ENCODE assay signal across 14 mouse cellular contexts in the genomic region with DNA sequence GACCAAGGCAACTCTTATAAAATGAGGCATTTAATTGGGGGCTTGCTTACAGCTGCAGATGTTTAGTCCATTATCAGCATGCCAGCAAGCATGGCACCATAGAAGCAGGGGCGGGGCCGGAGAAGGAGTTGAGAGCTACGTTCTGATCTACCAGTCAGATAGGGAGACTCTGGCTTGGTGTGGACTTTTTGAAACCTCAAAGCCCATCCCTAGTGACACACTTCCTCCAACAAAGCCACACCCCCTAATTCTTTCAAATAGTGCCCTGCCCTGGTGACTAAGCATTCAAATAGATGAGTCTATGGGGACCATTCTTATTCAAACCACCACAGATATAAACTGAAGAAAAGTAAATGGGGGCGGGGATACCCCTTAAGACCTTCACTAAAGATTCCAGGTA.
DNase-seq lines count a peak whose midpoint lies in the region; ATAC-seq lines count a peak whose summit lies in the region.
"Had no signal": no experiment of that assay in that cellular context is flagged by ENCODE, and none has a peak within 500 bp of the region (broad histone marks: within the 10 kb centered on the region; RNA-seq: fewer than 3 reads in every experiment).

No protein-coding gene starts in this region.

- peak; percentile 32 for DNase-seq in lung, postnatal 10 days
- no peak for DNase-seq in lung, postnatal 14 days
- peak; percentile 41 for DNase-seq in c-Kit-positive CD71-positive TER-119-negative erythroid progenitor cells, embryonic 14.5 days (ENCODE audit: low read depth)
- DNase-seq in thymus, postnatal 25 days: no peak
- DNase-seq in left cerebral cortex, postnatal 10 days (ENCODE audit: extremely low spot score in 1 of 2, low spot score in 2 of 2): no peak
- DNase-seq: adrenal gland, postnatal 25 days; right cerebral cortex, postnatal 4 days had no signal

- H3K9ac ChIP-seq in liver, embryonic 15.5 days: no peak overlapping the region
- no peak overlapping the region for H3K9ac ChIP-seq in stomach, embryonic 16.5 days (ENCODE audit: low read length)
- H3K9ac ChIP-seq in forebrain, embryonic 16.5 days (replicated peaks; ENCODE audit: low read depth, low read length): no peak overlapping the region
- H3K9ac ChIP-seq: neural tube, embryonic 13.5 days had no signal

- H3K9me3 ChIP-seq in liver, embryonic 15.5 days (replicated peaks): no peaks in the 10 kb centered on the region
- no peaks in the 10 kb centered on the region for H3K9me3 ChIP-seq in stomach, embryonic 16.5 days (replicated peaks; ENCODE audit: control insufficient read depth, low read length)
- H3K9me3 ChIP-seq in forebrain, embryonic 16.5 days (ENCODE audit: control insufficient read depth, low read length): no peaks in the 10 kb centered on the region
- H3K9me3 ChIP-seq: neural tube, embryonic 13.5 days had no signal

- H3K36me3 ChIP-seq in liver, embryonic 15.5 days (replicated peaks): no peaks in the 10 kb centered on the region
- H3K36me3 ChIP-seq in stomach, embryonic 16.5 days (ENCODE audit: control insufficient read depth, insufficient read depth, low read length): no peaks in the 10 kb centered on the region
- no peaks in the 10 kb centered on the region for H3K36me3 ChIP-seq in forebrain, embryonic 16.5 days (ENCODE audit: control insufficient read depth, insufficient read depth)
- H3K36me3 ChIP-seq: neural tube, embryonic 13.5 days had no signal

- H3K4me3 ChIP-seq in liver, embryonic 15.5 days (replicated peaks): no peak overlapping the region
- no peak overlapping the region for H3K4me3 ChIP-seq in stomach, embryonic 16.5 days (replicated peaks; ENCODE audit: low read length)
- H3K4me3 ChIP-seq in forebrain, embryonic 16.5 days (replicated peaks; ENCODE audit: low read length): no peak overlapping the region
- H3K4me3 ChIP-seq: neural tube, embryonic 13.5 days had no signal

- 26% methylated on average over 4 of the region's 4 CpGs for WGBS in liver, embryonic 15.5 days (ENCODE audit: insufficient replicate concordance)
- WGBS in stomach, embryonic 16.5 days: 71% methylated on average over 4 of the region's 4 CpGs
- WGBS in forebrain, embryonic 16.5 days: 82% methylated on average over 4 of the region's 4 CpGs

- H3K4me2 ChIP-seq in liver, embryonic 15.5 days: no peak overlapping the region
- no peak overlapping the region for H3K4me2 ChIP-seq in stomach, embryonic 16.5 days (ENCODE audit: low read depth, low read length)
- H3K4me2 ChIP-seq in forebrain, embryonic 16.5 days (ENCODE audit: low read length): no peak overlapping the region
- H3K4me2 ChIP-seq: heart, embryonic 11.5 days; neural tube, embryonic 13.5 days had no signal

- peaks cover 24% of the 10 kb centered on the region for H3K4me1 ChIP-seq in liver, embryonic 15.5 days (replicated peaks)
- H3K4me1 ChIP-seq in stomach, embryonic 16.5 days (ENCODE audit: control insufficient read depth, insufficient read depth, low read length): peaks cover under 1% of the 10 kb centered on the region
- peaks cover 3% of the 10 kb centered on the region; the same call in 1 of the 2 replicates for H3K4me1 ChIP-seq in forebrain, embryonic 16.5 days (replicated peaks; ENCODE audit: control insufficient read depth, insufficient read depth, low read length)

- intact Hi-C loops in left cerebral cortex, postnatal 10 days (cut with DNase I): no loop called here

- ATAC-seq in liver, embryonic 15.5 days (ENCODE audit: insufficient read depth): peak; percentile 35; the same call in 1 of the 2 replicates
- peak; percentile 71 for ATAC-seq in stomach, embryonic 16.5 days (ENCODE audit: insufficient read depth, low FRiP score)
- no peak for ATAC-seq in forebrain, embryonic 16.5 days
- ATAC-seq: forebrain, embryonic 14.5 days; hindbrain, embryonic 16.5 days had no signal

- H3K27me3 ChIP-seq in liver, embryonic 15.5 days: no peaks in the 10 kb centered on the region
- H3K27me3 ChIP-seq in stomach, embryonic 16.5 days (ENCODE audit: control insufficient read depth, insufficient read depth, low read length): no peaks in the 10 kb centered on the region
- no peaks in the 10 kb centered on the region for H3K27me3 ChIP-seq in forebrain, embryonic 16.5 days (replicated peaks; ENCODE audit: control insufficient read depth, insufficient read depth, low read length)
- H3K27me3 ChIP-seq: neural tube, embryonic 13.5 days had no signal

- no peak overlapping the region for H3K27ac ChIP-seq in liver, embryonic 15.5 days (replicated peaks)
- H3K27ac ChIP-seq in stomach, embryonic 16.5 days (ENCODE audit: low read length): peak overlapping the region; percentile 22; the same call in 1 of the 2 replicates
- H3K27ac ChIP-seq in forebrain, embryonic 16.5 days (ENCODE audit: low read length): no peak overlapping the region
- H3K27ac ChIP-seq: neural tube, embryonic 13.5 days had no signal

Comparison
In these comparisons a context has a peak if more than half of its experiments do, and no peak if none do; other contexts are left out.
1. DNase-seq: peak in lung, postnatal 10 days (single experiment) and c-Kit-positive CD71-positive TER-119-negative erythroid progenitor cells, embryonic 14.5 days (single experiment); none in lung, postnatal 14 days (single experiment), thymus, postnatal 25 days (single experiment) and left cerebral cortex, postnatal 10 days (0 of 2).